Mouse (Mus musculus): ENCODE measurements at regions not wholly inside any gene's neighbourhood (a gene's known extent, or its start where the extent isn't known, plus 50 kb on each side); places are given as distances from the start of the nearest gene placed in this dataset.
"Not testable (repeated sequence)": the region's sequence is repeated elsewhere in the genome, so short reads cannot be mapped to it uniquely, and the experiment has no call there.

DNA sequence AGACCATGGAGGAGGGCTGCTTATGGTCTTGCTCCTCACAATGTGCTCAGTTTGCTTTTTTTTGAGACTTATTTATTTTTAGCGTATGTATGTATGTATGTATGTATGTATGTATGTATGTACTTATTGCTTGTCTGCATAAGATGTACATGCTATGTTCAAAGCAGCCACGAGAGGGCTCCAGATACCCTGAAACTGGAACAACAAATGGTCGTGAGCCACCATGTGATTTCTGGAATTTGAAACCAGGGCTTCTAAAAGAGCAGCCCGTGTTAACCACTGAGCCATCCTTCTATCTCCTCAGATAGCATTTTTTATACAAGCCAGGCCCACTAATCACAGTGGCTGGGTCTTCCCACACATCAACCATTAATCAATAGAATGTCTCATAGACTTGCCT lies 611.2 kb downstream of the 5730507C01Rik start:
- H3K27ac ChIP-seq (ENCODE audit: low read length), result no peak overlapping the region
- H3K9ac ChIP-seq (ENCODE audit: low read depth, low read length), result no peak overlapping the region
- H3K9me3 ChIP-seq (ENCODE audit: control insufficient read depth, low read length), result no peaks in the 10 kb centered on the region
- no peaks in the 10 kb centered on the region for H3K36me3 ChIP-seq (ENCODE audit: control insufficient read depth, insufficient read depth, low read length)
- no peak overlapping the region for H3K4me3 ChIP-seq (ENCODE audit: low read length)
- 74% methylated on average over 4 of the region's 4 CpGs for WGBS
- no peaks in the 10 kb centered on the region for H3K4me1 ChIP-seq (ENCODE audit: control insufficient read depth, insufficient read depth, low read length)
- H3K4me2 ChIP-seq (ENCODE audit: low read depth, low read length), result no peak overlapping the region
- no peak for ATAC-seq
- no peaks in the 10 kb centered on the region for H3K27me3 ChIP-seq (replicated peaks; ENCODE audit: control insufficient read depth, insufficient read depth, low read length)

DNA sequence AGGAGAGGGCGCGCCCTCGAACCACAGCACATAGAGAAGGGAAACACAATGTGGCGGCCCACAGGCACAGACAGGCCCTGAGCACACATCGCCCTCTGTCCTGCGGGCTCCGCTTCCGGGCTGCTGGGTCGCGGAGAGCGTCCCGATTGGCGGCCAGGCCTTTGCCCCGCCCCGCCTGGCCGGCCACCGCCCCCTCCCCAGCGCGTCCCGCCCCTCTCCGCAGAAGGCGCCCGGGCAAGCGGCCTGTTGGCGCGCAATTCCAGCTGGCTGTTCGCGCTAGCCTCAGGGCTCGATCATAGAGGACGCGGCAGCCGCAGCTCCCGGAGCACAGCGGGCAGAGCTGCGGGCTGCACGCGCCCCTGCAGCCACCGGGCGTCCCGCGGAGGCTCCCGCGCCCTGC lies 661.3 kb downstream of the 5730507C01Rik start:
- WGBS, result 14% methylated on average over 36 of the region's 43 CpGs
- H3K27me3 ChIP-seq (replicated peaks; ENCODE audit: control insufficient read depth, insufficient read depth, low read length), result no peaks in the 10 kb centered on the region
- no peaks in the 10 kb centered on the region for H3K4me1 ChIP-seq (ENCODE audit: control insufficient read depth, insufficient read depth, low read length)
- peaks cover 4% of the 10 kb centered on the region; the same call in 1 of the 2 replicates for H3K9me3 ChIP-seq (ENCODE audit: control insufficient read depth, low read length)
- ATAC-seq, result no peak
- H3K4me3 ChIP-seq (ENCODE audit: low read length), result no peak overlapping the region
- no peak overlapping the region for H3K4me2 ChIP-seq (ENCODE audit: low read depth, low read length)
- H3K36me3 ChIP-seq (ENCODE audit: control insufficient read depth, insufficient read depth, low read length), result no peaks in the 10 kb centered on the region
- no peak overlapping the region for H3K9ac ChIP-seq (ENCODE audit: low read depth, low read length)
- H3K27ac ChIP-seq (ENCODE audit: low read length), result no peak overlapping the region

DNA sequence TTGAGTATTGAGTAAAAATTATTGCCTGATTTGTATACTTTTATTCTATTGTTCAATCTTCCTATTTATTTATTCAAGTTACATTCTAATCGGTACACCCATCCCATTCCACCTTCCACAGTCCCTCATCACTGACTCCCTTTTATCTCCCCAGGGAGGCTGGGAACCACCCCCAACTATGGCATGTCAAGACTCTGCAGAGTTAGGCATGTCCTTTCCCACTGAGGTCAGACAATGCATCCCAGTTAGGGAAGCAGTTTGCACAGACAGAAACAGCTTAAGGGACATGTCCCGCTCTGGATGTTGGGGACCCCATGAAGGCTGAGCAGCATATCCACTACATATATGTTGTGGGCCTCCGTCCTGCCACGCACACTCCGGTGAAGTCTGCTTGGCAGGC lies 678.1 kb downstream of the 5730507C01Rik start:
- ATAC-seq, result no peak
- H3K4me1 ChIP-seq (ENCODE audit: control insufficient read depth, insufficient read depth, low read length), result no peaks in the 10 kb centered on the region

GRCm38 (mm10) chr12:19193041-19193440 lies 678.7 kb downstream of the 5730507C01Rik start:
- H3K9me3 ChIP-seq (ENCODE audit: control insufficient read depth, low read length); H3K27ac ChIP-seq (ENCODE audit: low read length); H3K4me2 ChIP-seq (ENCODE audit: low read depth, low read length); H3K9ac ChIP-seq (ENCODE audit: low read depth, low read length); H3K27me3 ChIP-seq (replicated peaks; ENCODE audit: control insufficient read depth, insufficient read depth, low read length); H3K4me1 ChIP-seq (ENCODE audit: control insufficient read depth, insufficient read depth, low read length); H3K36me3 ChIP-seq (ENCODE audit: control insufficient read depth, insufficient read depth, low read length); ATAC-seq; H3K4me3 ChIP-seq (ENCODE audit: low read length): not testable (repeated sequence)
- WGBS, result 87% methylated on average over 3 of the region's 3 CpGs

More for the DNA sequence above, 678.1 kb downstream of the 5730507C01Rik start:
- H3K9me3 ChIP-seq (ENCODE audit: control insufficient read depth, low read length), result no peaks in the 10 kb centered on the region
- H3K9ac ChIP-seq (ENCODE audit: low read depth, low read length), result no peak overlapping the region
- 94% methylated on average over 5 of the region's 5 CpGs for WGBS
- H3K4me3 ChIP-seq (ENCODE audit: low read length), result no peak overlapping the region
- H3K36me3 ChIP-seq (ENCODE audit: control insufficient read depth, insufficient read depth, low read length), result no peaks in the 10 kb centered on the region
- H3K27ac ChIP-seq (ENCODE audit: low read length), result no peak overlapping the region
- H3K4me2 ChIP-seq (ENCODE audit: low read depth, low read length), result no peak overlapping the region
- no peaks in the 10 kb centered on the region for H3K27me3 ChIP-seq (replicated peaks; ENCODE audit: control insufficient read depth, insufficient read depth, low read length)

DNA sequence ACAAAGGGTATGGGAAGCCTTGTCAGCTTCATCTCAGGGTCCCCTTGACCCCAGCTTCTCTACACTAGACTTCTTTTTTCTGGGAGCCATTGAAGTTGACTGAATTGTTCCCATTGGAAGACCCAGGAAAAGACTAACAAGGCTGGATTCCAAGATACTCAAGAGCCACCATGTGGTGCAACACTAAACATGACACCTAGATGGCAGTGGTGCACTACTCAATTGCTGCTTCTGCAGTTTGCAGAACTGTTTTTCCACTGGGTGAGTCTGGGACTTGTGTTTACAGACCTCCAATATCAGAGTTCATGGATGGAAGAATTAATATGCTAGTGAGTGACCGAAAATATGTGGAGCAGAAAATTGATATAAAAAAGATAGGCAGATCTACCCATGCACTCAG lies 709.7 kb downstream of the 5730507C01Rik start:
- not testable (repeated sequence) for H3K4me2 ChIP-seq (ENCODE audit: low read depth, low read length); H3K27me3 ChIP-seq (replicated peaks; ENCODE audit: control insufficient read depth, insufficient read depth, low read length); H3K36me3 ChIP-seq (ENCODE audit: control insufficient read depth, insufficient read depth, low read length); H3K4me3 ChIP-seq (ENCODE audit: low read length); H3K9me3 ChIP-seq (ENCODE audit: control insufficient read depth, low read length); H3K4me1 ChIP-seq (ENCODE audit: control insufficient read depth, insufficient read depth, low read length); ATAC-seq; H3K9ac ChIP-seq (ENCODE audit: low read depth, low read length); H3K27ac ChIP-seq (ENCODE audit: low read length)
- WGBS, result 79% methylated on average over 1 of the region's 1 CpGs

DNA sequence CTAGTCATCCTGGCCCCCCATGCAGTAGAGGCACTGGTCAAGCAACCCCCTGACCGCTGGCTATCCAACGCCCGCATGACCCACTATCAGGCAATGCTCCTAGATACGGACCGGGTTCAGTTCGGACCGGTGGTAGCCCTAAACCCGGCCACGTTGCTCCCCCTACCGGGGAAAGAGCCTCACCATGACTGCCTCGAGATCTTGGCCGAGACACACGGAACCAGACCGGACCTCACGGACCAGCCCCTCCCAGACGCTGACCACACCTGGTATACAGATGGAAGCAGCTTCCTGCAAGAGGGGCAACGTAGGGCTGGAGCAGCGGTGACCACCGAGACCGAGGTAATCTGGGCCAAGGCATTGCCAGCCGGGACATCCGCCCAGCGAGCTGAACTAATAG lies 707.6 kb upstream of the Gm21863 start:
- not testable (repeated sequence) for H3K9ac ChIP-seq (ENCODE audit: low read depth, low read length); H3K9me3 ChIP-seq (ENCODE audit: control insufficient read depth, low read length); H3K27ac ChIP-seq (ENCODE audit: low read length); H3K27me3 ChIP-seq (replicated peaks; ENCODE audit: control insufficient read depth, insufficient read depth, low read length); ATAC-seq; H3K36me3 ChIP-seq (ENCODE audit: control insufficient read depth, insufficient read depth, low read length); H3K4me1 ChIP-seq (ENCODE audit: control insufficient read depth, insufficient read depth, low read length); H3K4me3 ChIP-seq (ENCODE audit: low read length); H3K4me2 ChIP-seq (ENCODE audit: low read depth, low read length)
- 95% methylated on average over 23 of the region's 23 CpGs for WGBS

- not testable (repeated sequence) for H3K9me3 ChIP-seq (ENCODE audit: control insufficient read depth, low read length); H3K27me3 ChIP-seq (replicated peaks; ENCODE audit: control insufficient read depth, insufficient read depth, low read length); H3K36me3 ChIP-seq (ENCODE audit: control insufficient read depth, insufficient read depth, low read length); H3K27ac ChIP-seq (ENCODE audit: low read length); H3K4me1 ChIP-seq (ENCODE audit: control insufficient read depth, insufficient read depth, low read length)
- Histone ChIP-seq H3K4me2 (ENCODE audit: low read depth, low read length) (peak overlapping the region; percentile 35), H3K9ac (ENCODE audit: low read depth, low read length) (peak overlapping the region; percentile 55), H3K4me3 (ENCODE audit: low read length) (peak overlapping the region; percentile 47)
- peak; percentile 96 for ATAC-seq
- 7% methylated on average over 65 of the region's 75 CpGs for WGBS
Observed at GRCm38 (mm10) chr12:19288271-19288890, 665.9 kb upstream of the Gm21863 start.

GRCm38 (mm10) chr12:19289038-19289437 lies 665.3 kb upstream of the Gm21863 start:
- 31% methylated on average over 18 of the region's 18 CpGs for WGBS
- not testable (repeated sequence) for ATAC-seq; H3K27ac ChIP-seq (ENCODE audit: low read length); H3K9me3 ChIP-seq (ENCODE audit: control insufficient read depth, low read length); H3K36me3 ChIP-seq (ENCODE audit: control insufficient read depth, insufficient read depth, low read length); H3K27me3 ChIP-seq (replicated peaks; ENCODE audit: control insufficient read depth, insufficient read depth, low read length); H3K4me1 ChIP-seq (ENCODE audit: control insufficient read depth, insufficient read depth, low read length)
- Histone ChIP-seq H3K9ac (ENCODE audit: low read depth, low read length) (peak overlapping the region; percentile 43; the same call in 1 of the 2 replicates), H3K4me3 (ENCODE audit: low read length) (peak overlapping the region; percentile 47), H3K4me2 (ENCODE audit: low read depth, low read length) (peak overlapping the region; percentile 35)

GRCm38 (mm10) chr12:19292068-19292770 lies 662.1 kb upstream of the Gm21863 start:
- not testable (repeated sequence) for H3K27ac ChIP-seq (ENCODE audit: low read length); H3K27me3 ChIP-seq (replicated peaks; ENCODE audit: control insufficient read depth, insufficient read depth, low read length); H3K36me3 ChIP-seq (ENCODE audit: control insufficient read depth, insufficient read depth, low read length); H3K4me3 ChIP-seq (ENCODE audit: low read length); H3K9me3 ChIP-seq (ENCODE audit: control insufficient read depth, low read length); H3K9ac ChIP-seq (ENCODE audit: low read depth, low read length); ATAC-seq; H3K4me1 ChIP-seq (ENCODE audit: control insufficient read depth, insufficient read depth, low read length); H3K4me2 ChIP-seq (ENCODE audit: low read depth, low read length)
- WGBS, result 100% methylated on average over 2 of the region's 3 CpGs
